Mouse (Mus musculus): Measurements from ENCODE around the gene Acsl6.
A peak's percentile ranks its signal among the peaks of the same experiment; 100 is the strongest.

GRCm38 (mm10) chr11:54254114-54254513 lies 49.5 kb upstream of the Acsl6 start:
- TF ChIP-seq CTCF (IDR thresholded peaks at IDR 0.05 in 2 of 3, conservative IDR thresholded peaks at IDR 0.05 in 1 of 3; ENCODE audit: control insufficient read depth in 1 of 3, insufficient read depth in 1 of 3, low read depth in 2 of 3, low read length in 3 of 3, poor library complexity in 1 of 3, severe bottlenecking in 1 of 3): peak; percentile 31 to 93 (median 71); a peak in 5 of 6 replicates
- no peak for TF ChIP-seq MEF2A (IDR thresholded peaks at IDR 0.05; ENCODE audit: extremely low read depth, insufficient replicate concordance, low read depth, low read length, poor library complexity, severe bottlenecking)
- TF ChIP-seq ZC3H11A (IDR thresholded peaks at IDR 0.05; ENCODE audit: low read depth, low read length): peak; percentile 98
- no peak for TF ChIP-seq EP300 (IDR thresholded peaks at IDR 0.05; ENCODE audit: low read depth in 1 of 2, low read length in 2 of 2)
- no peak for TF ChIP-seq MAX (IDR thresholded peaks at IDR 0.05; ENCODE audit: low read length)
